Mouse (Mus musculus): Measurements from ENCODE around the gene Cstf1. TPM values are rescaled to one million over a fixed set of nuclear protein-coding genes. Genes with fewer than 3 reads are reported as not detected.

Cstf1 gene
- total RNA-seq, 2 experiments from 2014 or later, result 38.5 to 41.5 TPM

GRCm38 (mm10) chr2:172371258-172371657 lies 777 bp downstream of the Cstf1 start:
- DNase-seq (ENCODE audit: low spot score in 2 of 2), result no peak

DNA sequence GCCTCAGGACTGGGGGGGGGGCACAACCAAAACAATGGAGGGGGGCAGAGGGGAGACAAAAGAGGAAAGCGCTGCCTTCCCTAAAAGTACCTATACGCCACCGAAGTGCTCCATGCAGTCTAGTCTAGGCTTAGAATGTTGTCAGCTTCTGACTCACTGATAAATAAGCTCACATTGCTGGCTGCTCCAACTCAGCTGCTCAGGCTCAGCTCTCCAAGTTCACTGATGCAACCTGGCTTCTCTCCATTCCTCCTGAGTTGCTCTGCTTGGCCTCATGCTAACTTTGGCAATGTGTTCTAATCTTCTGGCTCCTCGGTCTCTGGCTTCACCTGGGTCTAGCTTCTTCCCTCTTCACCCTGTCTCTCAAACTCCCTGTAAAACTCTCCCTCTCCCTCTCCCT lies 6.1 kb downstream of the Cstf1 start:
- DNase-seq (ENCODE audit: low spot score in 2 of 2), result no peak

DNA sequence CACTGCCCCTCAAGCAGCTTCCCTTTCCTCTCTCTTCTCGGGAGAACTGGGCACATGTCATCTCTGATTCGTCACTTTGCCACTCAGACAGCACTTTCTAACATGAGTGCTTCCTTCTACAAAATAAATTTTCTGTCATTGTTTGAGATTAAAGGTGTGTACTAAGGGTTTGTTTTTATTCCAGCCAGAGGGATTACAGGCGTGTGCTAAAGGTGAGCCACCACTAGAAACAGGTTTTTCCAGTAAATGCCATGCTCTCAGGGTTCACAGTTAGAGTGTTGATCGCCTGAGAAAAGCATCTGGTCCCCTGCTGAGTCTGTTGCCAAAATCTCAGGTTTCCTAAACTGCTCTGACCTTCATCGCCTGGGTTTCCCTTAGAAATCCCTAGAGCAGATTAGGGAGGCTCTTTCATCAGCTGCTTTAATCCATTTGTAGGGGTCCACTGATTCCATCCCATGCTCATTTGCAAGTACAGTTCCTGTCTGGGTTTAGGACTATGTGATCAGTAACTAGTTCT lies 6.6 kb downstream of the Cstf1 start:
- DNase-seq (ENCODE audit: low spot score in 2 of 2), result no peak

DNA sequence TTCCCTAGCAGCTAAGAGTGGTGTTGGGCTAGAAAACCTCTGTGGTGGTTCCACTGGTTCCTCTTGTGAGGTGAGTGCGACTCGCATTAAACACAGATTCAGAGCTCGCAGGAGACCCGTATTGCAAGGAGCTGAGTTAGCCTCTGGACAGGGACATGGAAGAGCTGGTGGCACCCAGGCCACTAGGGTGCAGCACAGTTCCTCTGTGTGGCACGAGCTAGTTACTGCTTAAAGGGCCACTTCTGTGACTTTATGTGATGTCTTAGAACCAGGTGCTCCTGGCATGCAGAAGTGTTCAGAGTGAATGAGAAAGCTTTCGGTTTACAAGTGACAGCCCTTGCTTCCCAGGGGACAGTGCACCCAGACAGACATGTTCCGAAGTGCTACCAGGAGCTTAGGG lies 7.9 kb downstream of the Cstf1 start:
- no peak for DNase-seq (ENCODE audit: low spot score in 2 of 2)

GRCm38 (mm10) chr2:172380513-172380912 lies 10.0 kb downstream of the Cstf1 start:
- no peak for DNase-seq (ENCODE audit: low spot score in 2 of 2)

DNA sequence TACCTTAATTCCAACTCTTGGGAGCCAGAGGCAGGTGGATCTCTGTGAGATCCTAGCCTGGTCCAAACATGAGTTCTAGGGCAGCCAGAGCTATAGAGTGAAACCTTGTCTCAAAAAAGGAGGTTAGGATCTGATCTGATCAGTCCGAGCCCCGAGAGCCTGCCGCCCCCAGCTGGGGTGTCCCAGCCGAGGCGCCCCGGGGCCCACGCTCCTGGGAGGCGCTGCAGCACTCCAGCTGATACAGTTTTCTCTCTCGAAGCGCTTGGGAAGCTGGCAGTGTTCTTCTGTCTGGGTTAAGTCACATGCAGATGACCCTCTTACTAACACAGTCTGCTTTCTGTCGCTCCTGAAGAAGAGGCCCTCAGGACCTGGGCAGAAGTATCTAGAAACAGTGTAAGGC lies 10.9 kb downstream of the Cstf1 start:
- no peak for DNase-seq (ENCODE audit: low spot score in 2 of 2)

GRCm38 (mm10) chr2:172381898-172382297 lies 11.4 kb downstream of the Cstf1 start:
- no peak for DNase-seq (ENCODE audit: low spot score in 2 of 2)

DNA sequence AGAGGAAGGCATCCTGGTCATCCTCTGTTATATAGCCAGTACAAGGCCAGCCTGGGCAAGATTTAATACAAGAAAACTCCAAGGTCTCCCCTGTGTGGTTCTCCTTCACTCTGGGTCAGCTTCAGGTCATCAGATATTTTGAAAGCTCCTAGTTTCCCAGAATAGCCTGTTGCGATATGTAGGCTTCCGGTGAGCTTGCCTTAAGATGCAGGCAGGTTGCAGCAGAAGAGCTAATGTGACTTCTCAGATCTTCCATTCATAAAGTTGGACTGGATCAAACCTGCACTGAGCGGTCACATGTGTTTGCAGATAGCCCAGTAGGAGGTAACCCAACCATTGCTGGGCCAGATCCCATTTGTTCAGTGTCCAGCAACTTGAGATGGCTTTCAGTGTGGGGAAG lies 14.2 kb downstream of the Cstf1 start:
- no peak for DNase-seq (ENCODE audit: low spot score in 2 of 2)

DNA sequence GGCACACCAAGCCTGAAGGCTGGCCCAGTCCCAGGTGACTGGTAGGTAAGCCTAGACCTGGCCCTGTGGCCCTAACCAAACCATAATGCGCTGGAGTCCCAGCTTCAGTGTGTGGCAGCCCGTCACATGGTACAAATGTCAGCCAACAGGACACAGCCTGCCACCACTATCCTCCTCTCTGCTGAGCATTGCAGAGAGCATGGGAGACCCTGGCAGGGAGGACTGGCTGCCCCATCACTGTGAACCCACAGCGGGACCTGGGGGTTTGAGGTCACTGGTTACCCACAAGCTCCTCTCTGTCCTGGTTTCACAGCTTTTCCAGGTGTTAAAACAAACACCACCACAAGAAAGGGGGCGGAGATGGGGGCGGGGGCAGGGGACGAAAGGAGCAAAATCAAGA lies 19.9 kb downstream of the Cstf1 start:
- DNase-seq (ENCODE audit: low spot score in 2 of 2), result no peak

DNA sequence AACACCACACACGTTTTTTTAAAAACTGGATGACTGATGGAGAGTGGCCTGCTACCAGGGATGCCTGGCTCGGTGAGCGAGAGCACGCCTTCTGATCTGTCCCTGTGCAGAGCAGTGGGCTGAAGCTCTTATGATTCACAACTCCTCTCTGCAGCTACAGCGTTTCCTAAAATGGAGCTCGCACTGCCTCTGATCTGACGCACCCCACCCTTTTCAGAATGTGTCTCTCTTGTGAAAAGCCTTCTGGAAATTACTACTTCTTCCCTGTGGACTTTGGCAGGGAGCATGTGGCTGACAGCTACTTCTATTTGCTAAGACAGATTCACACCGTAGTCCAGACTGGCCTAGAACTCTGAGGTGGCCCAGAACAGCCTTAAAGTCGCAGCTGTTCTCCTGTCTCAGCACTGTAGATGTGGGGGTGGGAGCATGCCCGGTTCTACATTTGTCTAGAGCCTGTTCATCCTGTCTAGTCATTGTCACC lies 21.6 kb downstream of the Cstf1 start:
- no peak for DNase-seq (ENCODE audit: low spot score in 2 of 2)

DNA sequence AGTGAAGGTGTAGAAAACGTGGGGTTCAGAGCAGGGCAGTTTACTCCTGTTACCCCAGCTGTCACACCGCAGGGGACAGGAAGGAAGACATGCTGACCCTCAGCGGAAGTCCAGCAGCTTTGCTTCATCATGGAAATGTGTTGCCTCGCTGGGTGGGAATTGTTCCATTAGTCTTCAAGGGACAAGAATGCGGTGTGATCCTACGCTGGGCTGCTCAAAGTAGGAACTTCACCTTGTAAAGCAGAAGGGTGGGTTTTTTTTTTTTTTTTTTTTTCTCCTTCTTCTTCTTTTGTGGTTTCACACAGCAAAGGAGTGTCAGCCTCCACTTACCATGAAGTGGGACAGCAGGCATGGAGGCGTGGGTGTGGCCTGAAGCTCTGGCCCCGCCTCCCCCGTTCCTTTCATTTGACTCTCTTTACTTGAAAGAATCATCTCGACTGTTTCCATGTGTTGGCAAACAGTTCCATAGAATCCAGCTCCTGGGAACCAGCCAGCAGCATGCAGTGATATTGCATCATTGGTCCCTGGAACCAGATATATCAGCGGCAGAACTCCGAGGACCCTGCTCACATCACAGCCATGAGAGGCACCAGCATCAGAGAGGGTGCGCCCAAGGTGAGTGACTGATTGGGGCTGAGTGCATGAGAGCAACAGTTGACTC lies 23.0 kb downstream of the Cstf1 start, which contains the start of gene Cass4:
Gene Cass4, plus strand, starts transcription at position 404 of the 661 bp plus-strand sequence.
- DNase-seq (ENCODE audit: low spot score in 2 of 2), result no peak

- DNase-seq (ENCODE audit: low spot score in 2 of 2), result no peak
These were observed 23.5 kb downstream of the Cstf1 start for GRCm38 (mm10) chr2:172394052-172394392.

- DNase-seq (ENCODE audit: low spot score in 2 of 2), result no peak
These were observed 24.2 kb downstream of the Cstf1 start for GRCm38 (mm10) chr2:172394671-172395070.

DNA sequence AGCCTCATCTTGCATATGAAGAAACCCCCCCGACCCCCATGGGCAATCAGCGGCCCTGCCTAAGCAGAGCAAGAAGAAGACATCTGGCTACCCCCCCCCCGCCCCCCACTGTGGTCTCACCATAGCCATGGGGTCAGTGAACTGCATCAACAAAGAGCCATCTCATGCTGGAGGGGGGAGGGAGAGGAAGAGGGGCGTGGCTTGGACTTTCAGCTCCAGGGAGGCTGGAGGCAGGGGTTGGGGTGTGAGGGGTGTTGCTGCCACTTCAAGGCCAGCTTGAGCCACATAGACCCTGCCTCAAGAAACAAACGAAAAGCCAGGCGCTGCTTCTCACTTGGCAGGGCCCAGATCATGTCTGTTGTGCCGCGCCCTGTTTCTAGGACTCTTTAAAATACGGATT lies 25.5 kb downstream of the Cstf1 start:
- DNase-seq (ENCODE audit: low spot score in 2 of 2), result no peak

- no peak for DNase-seq (ENCODE audit: low spot score in 2 of 2)
These were observed 29.4 kb downstream of the Cstf1 start for GRCm38 (mm10) chr2:172399901-172400300.

- no peak for DNase-seq (ENCODE audit: low spot score in 2 of 2)
These were observed 30.8 kb downstream of the Cstf1 start for GRCm38 (mm10) chr2:172401116-172401825.

DNA sequence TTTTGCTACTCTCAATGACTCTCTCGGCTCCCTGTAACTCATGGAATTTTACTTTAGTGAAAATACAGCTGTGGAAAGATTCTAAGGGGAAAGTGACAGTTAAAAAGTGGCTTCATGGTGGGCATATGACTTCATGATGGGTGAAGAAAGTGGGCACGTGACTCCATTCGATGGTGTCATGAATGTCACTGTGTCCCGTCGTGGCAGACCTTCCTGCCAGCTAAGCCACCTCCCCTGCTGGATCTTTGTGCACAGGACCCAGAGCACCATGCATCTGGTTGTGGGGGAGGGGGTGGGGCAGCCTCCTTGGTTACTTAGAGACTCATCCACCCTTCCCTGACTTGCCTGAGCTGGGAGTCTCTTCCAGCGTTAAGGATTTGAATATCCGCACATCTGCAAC lies 33.8 kb downstream of the Cstf1 start:
- no peak for DNase-seq (ENCODE audit: low spot score in 2 of 2)

- no peak for DNase-seq (ENCODE audit: low spot score in 2 of 2)
These were observed 34.5 kb downstream of the Cstf1 start for GRCm38 (mm10) chr2:172405011-172405410.

DNA sequence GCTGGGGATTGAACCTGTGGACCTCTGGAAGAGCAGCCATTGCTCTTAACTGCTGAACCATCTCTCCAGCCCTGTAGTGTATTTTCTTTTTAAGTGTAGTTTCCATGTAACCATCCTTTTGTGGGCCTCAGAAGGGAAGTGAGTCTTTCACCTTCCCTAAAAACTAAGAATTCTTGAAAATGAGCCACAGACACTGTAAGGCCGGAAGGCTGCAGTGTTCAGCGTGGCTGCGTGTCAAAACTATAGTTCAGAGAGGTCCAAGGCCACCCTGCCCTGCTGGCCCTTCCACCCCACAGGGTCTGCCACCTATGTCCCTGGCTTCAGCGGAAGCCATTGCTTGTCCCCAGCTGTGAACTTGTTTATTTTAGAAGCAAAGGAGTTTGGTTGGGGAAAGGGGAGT lies 35.7 kb downstream of the Cstf1 start:
- no peak for DNase-seq (ENCODE audit: low spot score in 2 of 2)

- DNase-seq (ENCODE audit: low spot score in 2 of 2), result no peak
These were observed 37.0 kb downstream of the Cstf1 start for GRCm38 (mm10) chr2:172407499-172407898.

DNA sequence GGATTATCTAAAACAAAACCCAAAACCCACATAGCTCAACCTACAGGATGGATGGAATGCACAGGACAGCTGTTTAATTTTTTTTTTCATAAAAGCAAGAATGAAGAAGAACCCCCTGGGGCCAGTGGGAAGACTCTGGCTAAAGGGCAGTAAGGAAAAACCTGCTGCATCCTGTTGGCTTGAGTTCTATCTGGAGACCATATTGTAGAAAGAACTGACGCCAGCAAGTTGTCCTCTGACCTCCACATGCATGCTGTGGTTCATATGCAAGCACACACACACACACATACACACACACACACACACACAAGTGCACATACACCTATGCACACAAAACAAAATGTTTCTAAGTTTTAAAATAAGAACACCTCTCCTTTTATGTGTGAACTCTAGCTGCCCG lies 40.2 kb downstream of the Cstf1 start:
- no peak for DNase-seq (ENCODE audit: low spot score in 2 of 2)

- DNase-seq (ENCODE audit: low spot score in 2 of 2), result no peak
These were observed 40.6 kb downstream of the Cstf1 start for GRCm38 (mm10) chr2:172411091-172411490.

DNA sequence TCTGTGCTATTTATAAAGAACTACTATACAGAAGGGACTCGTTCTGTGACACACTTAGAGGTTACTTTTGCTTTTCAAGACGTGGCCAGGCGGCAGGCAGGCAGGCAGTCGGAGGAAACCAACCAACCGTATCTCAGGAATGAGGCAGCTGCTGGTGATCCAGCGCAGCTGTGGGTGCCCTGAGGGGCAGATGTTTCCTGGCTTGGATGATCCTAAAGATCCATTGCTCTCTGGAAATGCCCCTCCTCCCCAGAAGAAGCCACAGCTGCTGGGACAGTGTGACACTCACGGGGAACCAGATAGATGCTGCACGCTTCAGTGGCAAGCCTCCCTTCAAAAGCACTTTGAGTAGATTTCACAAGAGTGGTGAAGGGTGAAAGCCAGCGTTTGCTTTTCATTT lies 42.0 kb downstream of the Cstf1 start:
- no peak for DNase-seq (ENCODE audit: low spot score in 2 of 2)

Data from adrenal gland, postnatal 4 days (tissue).